Mouse (Mus musculus): ENCODE measurements around the gene Pepd. TPM values are rescaled to one million over a fixed set of nuclear protein-coding genes. Genes with fewer than 3 reads are reported as not detected.

The Pepd gene
- polyA plus RNA-seq, 1 experiment from 2014 or later, result 45.4 TPM

DNA sequence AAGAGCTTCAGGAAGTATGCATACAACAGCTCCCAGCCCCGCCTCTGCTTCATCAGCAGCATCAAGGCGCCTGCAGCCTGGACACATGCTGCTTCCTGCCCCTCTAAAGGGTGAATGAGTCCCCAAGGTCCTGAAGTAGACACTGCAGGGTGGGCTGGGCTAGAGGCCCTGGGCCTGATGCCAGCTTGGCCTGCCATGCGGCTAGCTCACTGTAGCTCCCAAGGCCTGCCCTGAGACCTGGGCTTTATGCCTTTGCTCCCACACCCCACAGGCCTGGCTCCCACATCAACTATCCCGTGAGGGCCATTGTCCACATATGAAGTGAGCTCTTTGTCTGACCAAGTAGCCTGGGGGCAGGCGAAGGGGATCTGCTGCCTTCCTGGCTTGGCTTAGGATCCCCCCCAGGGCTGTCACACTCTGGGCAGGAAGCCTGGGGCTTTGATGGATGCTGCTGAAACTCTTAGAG lies 124.1 kb downstream of the Pepd start:
- Histone ChIP-seq H3K27me3 (replicated peaks) (no peaks in the 10 kb centered on the region), H3K9me3 (replicated peaks) (no peaks in the 10 kb centered on the region), H3K4me3 (no peak overlapping the region), H3K9ac (no peak overlapping the region), H3K4me2 (no peak overlapping the region), H3K36me3 (peaks cover 33% of the 10 kb centered on the region), H3K27ac (no peak overlapping the region), H3K4me1 (peaks cover 21% of the 10 kb centered on the region)
- no peak for ATAC-seq
- WGBS (ENCODE audit: insufficient replicate concordance), result 62% methylated on average over 5 of the region's 5 CpGs

DNA sequence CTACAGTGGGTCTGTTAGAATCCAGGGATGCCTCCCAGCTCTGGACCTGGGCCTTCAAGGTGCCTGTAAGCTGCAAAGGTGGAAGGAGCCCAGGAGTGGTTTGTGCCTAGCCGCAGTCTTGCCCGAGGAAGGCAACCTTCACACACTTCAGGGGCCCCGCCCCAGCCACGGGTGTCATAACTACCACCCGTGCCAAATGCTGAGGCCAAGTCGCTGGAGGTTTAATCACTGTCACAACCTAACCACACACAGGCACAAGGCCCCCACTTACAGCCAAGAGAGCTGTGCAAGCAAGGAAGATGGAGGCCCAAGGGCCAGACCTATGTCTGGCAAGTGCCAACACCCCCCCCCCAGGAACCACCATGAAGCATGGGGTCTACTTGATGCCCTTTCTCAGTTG lies 125.2 kb downstream of the Pepd start:
- Histone ChIP-seq H3K4me3 (no peak overlapping the region), H3K27me3 (replicated peaks) (no peaks in the 10 kb centered on the region), H3K9me3 (replicated peaks) (no peaks in the 10 kb centered on the region), H3K36me3 (peaks cover 35% of the 10 kb centered on the region), H3K4me2 (no peak overlapping the region), H3K27ac (no peak overlapping the region), H3K9ac (no peak overlapping the region), H3K4me1 (peaks cover 21% of the 10 kb centered on the region)
- 73% methylated on average over 6 of the region's 6 CpGs for WGBS (ENCODE audit: insufficient replicate concordance)
- ATAC-seq, result no peak

- Histone ChIP-seq H3K27me3 (replicated peaks) (no peaks in the 10 kb centered on the region), H3K27ac (no peak overlapping the region), H3K9ac (no peak overlapping the region), H3K4me2 (no peak overlapping the region), H3K36me3 (peaks cover 54% of the 10 kb centered on the region), H3K4me1 (peaks cover 12% of the 10 kb centered on the region), H3K9me3 (replicated peaks) (no peaks in the 10 kb centered on the region), H3K4me3 (no peak overlapping the region)
- WGBS (ENCODE audit: insufficient replicate concordance), result 84% methylated on average over 9 of the region's 9 CpGs
- ATAC-seq, result no peak
Measured at GRCm38 (mm10) chr7:35040176-35040972, 128.2 kb downstream of the Pepd start.

- ATAC-seq, result no peak
- peaks cover 7% of the 10 kb centered on the region for H3K4me1 ChIP-seq
- H3K36me3 ChIP-seq, result peaks cover 66% of the 10 kb centered on the region
- no peak overlapping the region for H3K4me2 ChIP-seq
- H3K27ac ChIP-seq, result no peak overlapping the region
- H3K4me3 ChIP-seq, result no peak overlapping the region
- H3K27me3 ChIP-seq (replicated peaks), result no peaks in the 10 kb centered on the region
- no peak overlapping the region for H3K9ac ChIP-seq
- WGBS (ENCODE audit: insufficient replicate concordance), result 71% methylated on average over 2 of the region's 2 CpGs
- no peaks in the 10 kb centered on the region for H3K9me3 ChIP-seq (replicated peaks)
Measured at GRCm38 (mm10) chr7:35041286-35042208, 129.4 kb downstream of the Pepd start.

DNA sequence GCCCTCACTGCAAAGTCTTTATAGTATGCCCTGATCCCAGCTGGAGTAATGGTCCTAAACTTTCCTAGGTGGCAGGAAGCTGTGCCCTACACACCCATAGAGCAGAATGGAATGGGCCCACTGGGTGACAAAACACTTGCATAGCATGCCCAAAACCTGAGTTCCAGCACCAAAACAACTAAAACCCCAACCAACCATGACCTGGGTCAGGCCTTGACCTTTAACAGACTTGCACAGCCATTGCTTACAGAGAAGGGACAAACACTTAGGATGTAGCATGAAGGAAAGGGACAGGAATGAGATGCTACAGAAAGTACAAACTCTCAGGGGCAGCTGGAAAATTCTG lies 130.0 kb downstream of the Pepd start:
- H3K9me3 ChIP-seq (replicated peaks), result no peaks in the 10 kb centered on the region
- no peak for ATAC-seq
- no peaks in the 10 kb centered on the region for H3K27me3 ChIP-seq (replicated peaks)
- no peak overlapping the region for H3K4me3 ChIP-seq
- H3K4me2 ChIP-seq, result no peak overlapping the region
- H3K27ac ChIP-seq, result no peak overlapping the region
- peaks cover 72% of the 10 kb centered on the region for H3K36me3 ChIP-seq
- H3K9ac ChIP-seq, result no peak overlapping the region
- H3K4me1 ChIP-seq, result peaks cover 13% of the 10 kb centered on the region

GRCm38 (mm10) chr7:35042759-35043217 lies 130.6 kb downstream of the Pepd start:
- Histone ChIP-seq H3K4me2 (no peak overlapping the region), H3K4me3 (no peak overlapping the region), H3K9me3 (replicated peaks) (no peaks in the 10 kb centered on the region), H3K27me3 (replicated peaks) (no peaks in the 10 kb centered on the region), H3K4me1 (peaks cover 13% of the 10 kb centered on the region), H3K36me3 (peaks cover 78% of the 10 kb centered on the region), H3K9ac (no peak overlapping the region), H3K27ac (no peak overlapping the region)
- 89% methylated on average over 5 of the region's 5 CpGs for WGBS (ENCODE audit: insufficient replicate concordance)
- ATAC-seq, result no peak

DNA sequence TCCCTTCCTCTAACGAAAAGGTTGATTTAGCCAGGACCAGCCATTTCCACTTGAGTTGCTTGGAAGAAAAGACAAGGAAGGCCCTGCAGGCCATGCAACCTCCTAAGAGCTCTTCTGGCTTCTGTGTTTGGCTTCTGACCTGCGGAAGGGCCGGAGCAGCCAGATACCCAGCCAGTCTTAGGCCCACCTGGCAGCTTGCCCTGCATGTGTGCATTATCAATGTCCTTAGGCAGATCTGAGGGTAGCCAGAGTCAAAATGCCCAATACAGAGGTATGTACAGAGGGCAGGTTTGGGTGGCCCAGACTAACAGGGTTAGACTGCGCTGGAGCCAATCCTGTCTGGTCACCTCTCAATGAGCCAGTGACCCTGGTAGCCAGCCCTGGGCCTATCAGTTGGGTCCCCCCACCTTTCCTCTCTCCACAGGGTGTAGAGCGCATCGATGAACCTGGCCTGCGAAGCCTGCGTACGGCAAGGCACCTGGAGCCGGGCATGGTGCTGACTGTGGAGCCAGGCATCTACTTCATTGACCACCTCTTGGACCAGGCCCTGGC lies 131.2 kb downstream of the Pepd start:
- no peak overlapping the region for H3K9ac ChIP-seq
- no peak overlapping the region for H3K27ac ChIP-seq
- no peak overlapping the region for H3K4me3 ChIP-seq
- H3K36me3 ChIP-seq, result peaks cover 83% of the 10 kb centered on the region
- peaks cover 13% of the 10 kb centered on the region for H3K4me1 ChIP-seq
- no peaks in the 10 kb centered on the region for H3K27me3 ChIP-seq (replicated peaks)
- H3K4me2 ChIP-seq, result no peak overlapping the region
- H3K9me3 ChIP-seq (replicated peaks), result no peaks in the 10 kb centered on the region
- WGBS (ENCODE audit: insufficient replicate concordance), result 90% methylated on average over 10 of the region's 10 CpGs
- ATAC-seq, result no peak

GRCm38 (mm10) chr7:35044719-35045118 lies 132.5 kb downstream of the Pepd start:
- ATAC-seq, result no peak
- no peak overlapping the region for H3K4me2 ChIP-seq
- no peak overlapping the region for H3K4me3 ChIP-seq
- H3K36me3 ChIP-seq, result peaks cover 95% of the 10 kb centered on the region
- H3K9ac ChIP-seq, result no peak overlapping the region
- no peaks in the 10 kb centered on the region for H3K27me3 ChIP-seq (replicated peaks)
- no peaks in the 10 kb centered on the region for H3K9me3 ChIP-seq (replicated peaks)
- WGBS (ENCODE audit: insufficient replicate concordance), result 84% methylated on average over 2 of the region's 2 CpGs
- H3K4me1 ChIP-seq, result peaks cover 17% of the 10 kb centered on the region
- no peak overlapping the region for H3K27ac ChIP-seq

- peak; percentile 68 for ATAC-seq
- H3K27ac ChIP-seq, result no peak overlapping the region
- 60% methylated on average over 4 of the region's 4 CpGs for WGBS (ENCODE audit: insufficient replicate concordance)
- H3K4me1 ChIP-seq, result peaks cover 17% of the 10 kb centered on the region
- no peaks in the 10 kb centered on the region for H3K27me3 ChIP-seq (replicated peaks)
- no peak overlapping the region for H3K4me3 ChIP-seq
- no peak overlapping the region for H3K4me2 ChIP-seq
- H3K36me3 ChIP-seq, result peaks cover 98% of the 10 kb centered on the region
- no peaks in the 10 kb centered on the region for H3K9me3 ChIP-seq (replicated peaks)
- no peak overlapping the region for H3K9ac ChIP-seq
Measured at GRCm38 (mm10) chr7:35046091-35046490, 133.9 kb downstream of the Pepd start.

GRCm38 (mm10) chr7:35050540-35050939 lies 138.4 kb downstream of the Pepd start:
- Histone ChIP-seq H3K36me3 (peaks cover 67% of the 10 kb centered on the region), H3K27ac (no peak overlapping the region), H3K27me3 (replicated peaks) (no peaks in the 10 kb centered on the region), H3K4me2 (no peak overlapping the region), H3K4me3 (no peak overlapping the region), H3K4me1 (peaks cover 40% of the 10 kb centered on the region), H3K9me3 (replicated peaks) (no peaks in the 10 kb centered on the region), H3K9ac (no peak overlapping the region)
- 95% methylated on average over 12 of the region's 12 CpGs for WGBS (ENCODE audit: insufficient replicate concordance)
- no peak for ATAC-seq

DNA sequence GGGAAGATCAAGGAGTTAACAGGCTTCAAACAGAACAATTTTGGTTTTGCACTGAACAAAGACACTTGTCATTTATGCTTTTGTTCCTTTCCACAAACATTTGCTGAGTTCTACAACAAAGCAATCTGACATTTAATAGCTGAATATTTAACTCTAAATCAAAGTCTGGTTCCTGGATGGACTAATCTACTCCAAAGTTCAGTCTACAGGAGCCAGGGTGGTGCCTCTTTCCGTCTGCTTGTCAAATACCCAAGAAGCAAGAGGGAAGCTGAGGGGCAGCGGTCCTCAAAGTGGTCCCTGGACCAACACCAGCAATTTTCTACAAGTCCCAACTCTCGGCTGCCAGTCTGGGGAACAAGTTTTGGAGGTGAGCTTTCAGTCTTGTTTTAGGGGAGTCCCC lies 141.0 kb downstream of the Pepd start:
- no peak for ATAC-seq
- H3K36me3 ChIP-seq, result peaks cover 41% of the 10 kb centered on the region
- no peak overlapping the region for H3K4me2 ChIP-seq
- H3K27ac ChIP-seq, result no peak overlapping the region
- no peaks in the 10 kb centered on the region for H3K27me3 ChIP-seq (replicated peaks)
- 86% methylated on average over 3 of the region's 3 CpGs for WGBS (ENCODE audit: insufficient replicate concordance)
- peaks cover 40% of the 10 kb centered on the region for H3K4me1 ChIP-seq
- H3K9ac ChIP-seq, result 0 out of 2 replicates have a peak overlapping the region, but pooled peaks have one; percentile 17
- H3K9me3 ChIP-seq (replicated peaks), result no peaks in the 10 kb centered on the region
- H3K4me3 ChIP-seq, result no peak overlapping the region

DNA sequence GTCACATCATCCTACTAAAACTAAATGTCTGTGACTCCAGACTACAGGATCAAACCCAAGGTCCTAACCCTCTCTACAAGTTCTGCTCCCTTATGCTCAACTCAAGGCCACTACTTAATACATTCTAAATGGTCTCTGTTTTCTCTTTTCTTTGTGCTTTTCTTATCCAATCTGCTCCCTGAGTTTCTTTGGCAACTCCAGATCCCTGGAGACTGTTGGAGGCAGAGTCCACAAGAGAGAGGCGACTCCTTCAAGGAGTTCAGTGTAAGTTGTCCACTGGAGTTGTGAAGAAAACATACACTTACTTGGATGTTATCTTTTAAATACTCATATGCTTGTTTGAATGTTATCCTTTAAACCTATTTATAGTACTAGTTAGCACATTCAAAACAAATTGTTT lies 142.1 kb downstream of the Pepd start:
- Histone ChIP-seq H3K4me3 (peak overlapping the region; percentile 94), H3K9me3 (replicated peaks) (no peaks in the 10 kb centered on the region), H3K27me3 (replicated peaks) (no peaks in the 10 kb centered on the region), H3K27ac (no peak overlapping the region), H3K36me3 (peaks cover 32% of the 10 kb centered on the region), H3K4me2 (peak overlapping the region; percentile 79), H3K4me1 (peaks cover 37% of the 10 kb centered on the region), H3K9ac (peak overlapping the region; percentile 99)
- no peak for ATAC-seq
- WGBS (ENCODE audit: insufficient replicate concordance), result 94% methylated on average over 1 of the region's 1 CpGs

All from liver, embryonic 12.5 days (tissue).